Mouse (Mus musculus): ENCODE results near the gene Krtap13-1. TPM values are rescaled to one million over a fixed set of nuclear protein-coding genes. Genes with fewer than 3 reads are reported as not detected.
"Not testable (repeated sequence)": the region's sequence is repeated elsewhere in the genome, so short reads cannot be mapped to it uniquely, and the experiment has no call there.

The Krtap13-1 gene
- total RNA-seq (2021), result not detected
- long read RNA-seq, experiment 1, result 0 reads
- long read RNA-seq, experiment 2, result 0 reads

DNA sequence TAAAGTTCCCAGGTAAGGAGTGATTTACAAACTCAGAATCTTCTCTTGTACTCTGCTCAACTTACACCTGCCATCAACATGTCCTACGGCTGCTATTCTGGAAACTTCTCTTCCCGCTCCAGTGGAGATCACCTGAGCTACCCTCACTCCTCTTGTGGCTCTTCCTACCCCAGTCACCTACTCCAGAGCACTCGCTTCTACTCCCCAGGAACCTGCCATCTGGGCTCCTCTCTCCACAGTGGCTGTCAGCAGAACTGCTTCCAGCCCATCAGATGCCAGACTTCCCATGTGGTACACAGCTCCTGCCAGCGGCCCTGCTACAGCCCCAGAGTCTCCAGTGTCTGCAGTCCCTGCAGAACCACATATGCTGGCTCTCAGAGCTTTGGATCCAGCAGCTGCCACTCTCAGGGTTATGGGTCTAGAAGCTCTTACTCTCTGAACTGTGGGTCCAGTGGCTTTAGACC lies at the start of gene Krtap13-1:
Gene Krtap13-1, plus strand, starts transcription at position 51 of the 464 bp plus-strand sequence.
- DNase-seq, result no peak
- intact Hi-C loops (cut with DNase I), result no loop called here

DNA sequence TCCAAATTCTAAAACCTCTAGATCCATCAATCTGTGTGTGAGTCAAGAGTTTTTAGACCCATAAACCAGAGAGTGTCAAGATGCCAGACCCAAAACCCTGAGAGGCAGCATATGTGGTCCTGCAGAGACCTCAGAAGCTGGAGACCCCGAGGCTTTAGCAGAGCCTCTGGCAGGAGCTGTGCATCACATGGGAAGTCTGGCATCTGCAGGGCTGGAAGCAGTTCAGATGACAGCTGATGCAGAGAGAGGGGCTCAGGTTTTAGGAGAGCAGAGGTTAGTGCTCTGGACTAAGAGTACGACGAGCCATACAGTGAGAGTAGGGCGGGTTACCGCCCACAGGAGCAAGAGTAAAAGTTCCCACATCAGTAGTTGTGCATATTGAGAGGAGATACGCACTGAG lies 49.6 kb upstream of the Krtap13-1 start:
- no peak for DNase-seq
- intact Hi-C loops (cut with DNase I), result no loop called here

DNA sequence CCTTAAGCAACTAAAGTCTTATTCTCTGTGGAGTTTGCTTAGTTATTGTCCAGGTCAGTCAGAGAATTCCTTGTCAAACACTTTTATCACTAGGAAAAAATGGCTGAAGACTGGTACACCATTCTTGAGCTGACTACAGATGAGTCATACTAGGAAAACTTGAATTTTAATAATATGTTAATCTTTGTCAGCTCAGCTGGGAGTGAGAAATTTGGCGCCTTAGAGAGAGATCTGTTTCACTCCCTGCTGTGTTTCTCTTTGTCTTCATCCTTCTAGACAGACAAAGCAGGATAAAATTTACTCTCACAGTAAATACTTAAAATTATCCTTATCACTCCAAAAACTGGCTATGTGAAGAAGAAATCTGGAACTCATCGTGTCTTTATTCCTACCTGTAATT lies 47.4 kb upstream of the Krtap13-1 start:
- DNase-seq, result no peak
- intact Hi-C loops (cut with DNase I), result no loop called here

GRCm38 (mm10) chr16:88696256-88696655 lies 32.4 kb upstream of the Krtap13-1 start:
- no peak for DNase-seq
- intact Hi-C loops (cut with DNase I), result no loop called here

GRCm38 (mm10) chr16:88701072-88701864 lies 27.4 kb upstream of the Krtap13-1 start:
- intact Hi-C loops (cut with DNase I), result no loop called here

GRCm38 (mm10) chr16:88707496-88708012 lies 21.1 kb upstream of the Krtap13-1 start, which contains the start of gene 2310061N02Rik:
TSS of gene 2310061N02Rik (minus strand) at chr16:88707962.
- DNase-seq, result no peak
- intact Hi-C loops (cut with DNase I), result no loop called here

More at GRCm38 (mm10) chr16:88701072-88701864, 27.4 kb upstream of the Krtap13-1 start:
- no peak for DNase-seq

GRCm38 (mm10) chr16:88710757-88711156 lies 17.9 kb upstream of the Krtap13-1 start:
- no peak for DNase-seq
- intact Hi-C loops (cut with DNase I), result no loop called here

DNA sequence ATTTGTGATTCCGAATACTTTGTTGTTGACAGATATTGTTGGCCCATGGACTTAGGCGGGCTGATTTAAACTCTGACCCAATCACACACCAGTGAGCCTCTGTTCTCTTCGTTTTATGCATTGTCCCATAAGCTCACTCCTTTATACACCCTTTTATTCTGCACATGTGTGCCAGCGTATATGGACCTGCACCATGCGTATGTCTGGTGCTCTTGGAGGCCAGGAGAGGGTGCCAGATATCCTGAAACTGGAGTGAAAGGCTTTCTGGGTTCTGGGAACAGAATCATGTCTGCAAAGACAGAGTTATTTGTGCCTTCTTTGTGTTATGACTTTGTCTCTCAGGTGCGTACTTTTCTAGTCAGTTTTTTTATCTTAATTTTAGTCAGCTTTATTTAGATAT lies 17.4 kb upstream of the Krtap13-1 start:
- intact Hi-C loops (cut with DNase I), result no loop called here
- DNase-seq, result no peak

DNA sequence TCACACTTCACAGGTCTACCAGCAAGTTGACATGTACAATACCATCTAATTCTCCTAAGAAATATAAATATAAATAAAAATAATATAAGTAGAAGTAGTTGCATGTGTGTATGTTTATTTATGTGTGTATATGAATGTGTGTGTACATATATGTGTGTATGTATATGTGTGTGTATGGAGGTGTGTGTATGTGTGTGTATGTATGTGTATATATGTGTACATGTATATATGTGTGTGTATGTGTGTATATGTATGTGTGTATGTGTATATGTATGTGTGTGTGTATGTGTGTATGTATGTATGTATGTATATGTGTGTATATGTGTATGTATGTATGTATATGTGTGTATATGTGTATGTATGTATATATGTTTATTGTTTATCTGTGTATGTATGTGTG lies 12.1 kb upstream of the Krtap13-1 start:
- intact Hi-C loops (cut with DNase I), result no loop called here
- DNase-seq, result no peak

DNA sequence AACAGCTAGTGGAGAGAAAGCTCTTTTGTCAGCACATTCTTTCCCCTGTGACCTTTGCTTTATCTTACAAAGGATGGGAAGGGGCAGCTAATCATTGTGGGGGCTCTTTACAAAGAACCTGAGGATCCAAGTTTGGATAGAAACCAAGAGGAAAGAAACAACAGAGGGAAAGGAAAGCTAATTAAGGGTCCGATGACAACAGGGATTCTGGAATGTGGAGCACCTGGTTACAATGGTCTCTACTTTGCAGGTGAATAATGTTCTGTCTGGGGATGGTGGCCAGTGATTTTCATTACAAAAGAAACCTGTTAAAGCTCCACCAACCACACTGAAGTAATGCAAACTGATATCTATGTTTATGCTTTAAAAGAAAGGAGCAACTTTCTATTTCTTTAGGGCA lies 8.6 kb upstream of the Krtap13-1 start:
- intact Hi-C loops (cut with DNase I), result no loop called here

DNA sequence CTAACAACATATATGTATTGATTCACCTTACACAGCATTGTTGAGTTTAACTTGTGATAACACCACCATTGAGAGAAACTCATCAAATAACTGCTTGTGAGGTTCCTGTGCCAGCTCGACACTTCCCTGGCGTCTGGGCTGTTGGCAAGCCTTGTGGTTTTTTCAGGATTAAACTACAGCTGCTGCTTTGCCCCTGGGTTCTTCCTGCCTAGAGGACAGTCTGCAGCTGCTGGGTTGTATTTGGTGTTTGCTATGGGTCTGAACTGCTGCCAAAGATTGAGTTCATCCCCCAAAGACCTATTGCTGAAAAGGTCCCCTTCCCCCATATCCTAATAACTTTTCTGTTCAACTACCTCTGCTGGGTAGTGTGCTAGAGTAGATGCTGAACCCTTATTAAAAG lies 6.7 kb downstream of the Krtap13-1 start:
- no peak for DNase-seq
- intact Hi-C loops (cut with DNase I), result no loop called here

More for the DNA sequence above, 8.6 kb upstream of the Krtap13-1 start:
- no peak for DNase-seq

DNA sequence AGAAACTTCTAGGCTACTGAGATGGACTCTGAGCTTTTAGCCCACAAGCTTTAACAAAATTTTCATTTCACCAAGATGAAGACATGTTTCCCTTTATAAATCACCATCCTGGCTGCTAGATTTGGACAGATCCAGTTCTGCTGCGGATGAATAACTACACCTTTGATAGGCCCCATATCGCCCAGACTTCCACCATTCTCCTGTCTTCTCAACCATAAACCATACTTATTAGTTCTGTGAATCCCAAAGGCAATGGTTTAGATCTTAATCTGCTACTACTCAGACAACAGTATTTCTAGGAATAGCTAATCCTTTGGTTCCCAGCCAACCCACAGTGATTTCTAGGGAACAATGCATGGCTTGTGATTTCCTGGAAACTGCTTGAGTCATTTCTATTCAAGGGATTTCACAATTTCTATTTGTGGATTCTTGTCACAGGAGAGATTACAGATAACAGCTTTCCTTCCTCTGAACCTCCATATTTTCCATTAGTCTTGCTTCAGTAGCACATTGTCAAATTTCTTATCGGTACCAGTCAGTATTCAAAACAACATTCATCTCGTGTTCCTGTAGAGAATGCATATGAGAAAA lies 16.2 kb downstream of the Krtap13-1 start:
- intact Hi-C loops (cut with DNase I), result no loop called here
- DNase-seq, result no peak

DNA sequence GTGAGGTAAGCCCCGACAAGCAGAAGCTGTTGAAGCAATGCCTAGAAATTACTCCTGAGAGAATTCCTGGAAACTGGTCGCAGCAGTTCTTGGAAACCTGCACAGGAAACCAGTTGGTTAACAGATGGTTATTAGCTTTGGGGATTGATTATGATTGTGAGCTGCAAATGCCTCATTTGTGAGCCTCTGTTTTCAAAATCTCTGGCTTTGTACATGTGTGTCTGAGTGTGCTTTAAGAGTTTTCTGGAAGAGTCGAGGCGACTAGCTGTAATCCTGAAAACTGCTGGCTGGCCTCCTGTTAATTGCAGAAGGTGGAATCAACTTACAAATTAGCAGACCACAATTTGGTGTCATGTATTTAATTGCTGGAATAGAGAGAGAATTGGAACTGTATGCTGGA lies 19.3 kb downstream of the Krtap13-1 start:
- intact Hi-C loops (cut with DNase I), result no loop called here

DNA sequence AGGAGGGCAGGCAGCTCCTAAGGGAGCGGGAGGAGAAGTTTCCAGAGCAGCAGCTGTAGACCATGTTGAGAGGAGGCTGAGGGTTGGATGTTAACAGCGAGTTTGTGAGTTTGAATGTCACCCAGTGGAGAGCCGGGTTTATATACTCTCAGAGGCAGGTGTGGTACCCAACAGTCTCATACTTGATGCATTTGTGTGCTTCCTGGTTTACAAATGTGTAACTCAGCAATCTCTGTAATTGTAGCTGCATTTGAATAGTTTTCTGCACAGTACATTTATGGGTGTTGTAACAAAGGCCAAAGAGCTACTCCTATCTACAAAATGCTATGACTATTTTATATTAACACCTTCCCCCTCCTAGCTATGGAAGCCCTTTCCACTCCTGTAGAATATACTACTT lies 22.9 kb downstream of the Krtap13-1 start, which contains the start of gene Krtap13:
Gene Krtap13, minus strand, starts transcription at position 101 of the 400 bp plus-strand sequence.
- DNase-seq; intact Hi-C loops (cut with DNase I): not testable (repeated sequence)

More for the DNA sequence above, 19.3 kb downstream of the Krtap13-1 start:
- DNase-seq, result no peak

- intact Hi-C loops (cut with DNase I); DNase-seq: not testable (repeated sequence)
These were observed 29.9 kb downstream of the Krtap13-1 start, which contains the start of gene 2310034C09Rik for GRCm38 (mm10) chr16:88758547-88758946. TSS of gene 2310034C09Rik (plus strand) at chr16:88758847.

GRCm38 (mm10) chr16:88774106-88774505 lies 45.4 kb downstream of the Krtap13-1 start, which contains the start of gene 2310057N15Rik:
TSS of gene 2310057N15Rik (minus strand) at chr16:88774206.
- intact Hi-C loops (cut with DNase I), result no loop called here

GRCm38 (mm10) chr16:88777596-88777995 lies 48.9 kb downstream of the Krtap13-1 start, which contains the start of gene Gm5965:
TSS of gene Gm5965 (plus strand) at chr16:88777896.
- intact Hi-C loops (cut with DNase I), result no loop called here

More at GRCm38 (mm10) chr16:88774106-88774505, 45.4 kb downstream of the Krtap13-1 start, which contains the start of gene 2310057N15Rik:
- no peak for DNase-seq

More at GRCm38 (mm10) chr16:88777596-88777995, 48.9 kb downstream of the Krtap13-1 start, which contains the start of gene Gm5965:
- DNase-seq, result no peak
